Mouse (Mus musculus) cerebral cortex, adult 2 months (tissue): ENCODE data around the gene Rnf5.

Source experiments
- WGBS: fragments of 180-500 bp; shearing (Covaris S2); methylation state at CpG from one replicate; pipeline ENCODE4 v1.1.7; 2018; 5-methylcytosine and 5-hydroxymethylcytosine counted together

The Rnf5 gene

GRCm38 (mm10) chr17:34605609-34606008 lies 2.1 kb upstream of the Rnf5 start:
- WGBS = under 1% methylated on average over 30 of the region's 30 CpGs

- WGBS = 13% methylated on average over 24 of the region's 24 CpGs
Observed at GRCm38 (mm10) chr17:34604511-34605237, 1.2 kb upstream of the Rnf5 start.

GRCm38 (mm10) chr17:34604061-34604508 lies 595 bp upstream of the Rnf5 start, which contains the start of gene Agpat1:
Agpat1 (plus strand) TSS chr17:34604262.
- WGBS = 0% methylated on average over 35 of the region's 35 CpGs

GRCm38 (mm10) chr17:34601796-34602195 lies 1.7 kb downstream of the Rnf5 start:
- 84% methylated on average over 12 of the region's 12 CpGs for WGBS

GRCm38 (mm10) chr17:34599891-34600290 lies 3.6 kb downstream of the Rnf5 start:
- 68% methylated on average over 9 of the region's 9 CpGs for WGBS

GRCm38 (mm10) chr17:34597566-34598095 lies 5.9 kb downstream of the Rnf5 start, which contains the start of gene Ager:
Ager (plus strand) TSS chr17:34597862.
- WGBS = 18% methylated on average over 6 of the region's 6 CpGs

- WGBS = 73% methylated on average over 8 of the region's 8 CpGs
Observed at GRCm38 (mm10) chr17:34596098-34596497, 7.4 kb downstream of the Rnf5 start.

GRCm38 (mm10) chr17:34593752-34594525 lies 9.6 kb downstream of the Rnf5 start:
- 46% methylated on average over 34 of the region's 34 CpGs for whole genome bisulfite sequencing

GRCm38 (mm10) chr17:34592581-34593549 lies 10.6 kb downstream of the Rnf5 start:
- 1% methylated on average over 24 of the region's 32 CpGs for WGBS

GRCm38 (mm10) chr17:34591994-34592375 lies 11.5 kb downstream of the Rnf5 start:
- 1% methylated on average over 31 of the region's 35 CpGs for WGBS

GRCm38 (mm10) chr17:34591029-34591993 lies 12.2 kb downstream of the Rnf5 start, which contains the start of gene Pbx2:
Pbx2 (plus strand) TSS chr17:34591266.
- 8% methylated on average over 21 of the region's 21 CpGs for WGBS

GRCm38 (mm10) chr17:34590154-34590987 lies 13.1 kb downstream of the Rnf5 start:
- WGBS = 69% methylated on average over 15 of the region's 15 CpGs

- 46% methylated on average over 7 of the region's 7 CpGs for WGBS
Observed at GRCm38 (mm10) chr17:34589681-34590101, 13.8 kb downstream of the Rnf5 start, which contains the start of gene Gpsm3. Gpsm3 (plus strand) TSS chr17:34589806.

- WGBS = 60% methylated on average over 7 of the region's 7 CpGs
Observed at GRCm38 (mm10) chr17:34589206-34589605, 14.3 kb downstream of the Rnf5 start.

- 72% methylated on average over 3 of the region's 3 CpGs for WGBS
Observed at GRCm38 (mm10) chr17:34588767-34589166, 14.7 kb downstream of the Rnf5 start.

GRCm38 (mm10) chr17:34587814-34588213 lies 15.7 kb downstream of the Rnf5 start:
- WGBS = 2% methylated on average over 19 of the region's 19 CpGs

GRCm38 (mm10) chr17:34587423-34587811 lies 16.1 kb downstream of the Rnf5 start:
- WGBS = under 1% methylated on average over 49 of the region's 50 CpGs

- WGBS = under 1% methylated on average over 38 of the region's 38 CpGs
Observed at GRCm38 (mm10) chr17:34586796-34587422, 16.6 kb downstream of the Rnf5 start.
